Comparison of ENCODE assay signal across 27 mouse cellular contexts in genomic region chr6:88319735-88320134, GRCm38 (mm10).
DNase-seq lines count a peak whose midpoint lies in the region; ATAC-seq lines count a peak whose summit lies in the region.
"Had no signal": no experiment of that assay in that cellular context is flagged by ENCODE, and none has a peak within 500 bp of the region (broad histone marks: within the 10 kb centered on the region; RNA-seq: fewer than 3 reads in every experiment).

No protein-coding gene starts in this region.

- no peak for ATAC-seq in forebrain, embryonic 11.5 days (replicated peaks; ENCODE audit: low FRiP score)
- no peak for ATAC-seq in forebrain, embryonic 12.5 days (ENCODE audit: low FRiP score)
- no peak for ATAC-seq in midbrain, embryonic 11.5 days (ENCODE audit: low FRiP score)
- no peak for ATAC-seq in midbrain, embryonic 14.5 days (ENCODE audit: low FRiP score, low TSS enrichment)
- no peak for ATAC-seq in embryonic facial prominence, embryonic 13.5 days (ENCODE audit: insufficient number of reproducible peaks, insufficient read depth, low FRiP score, low TSS enrichment, low read depth)
- ATAC-seq: forebrain, embryonic 15.5 days; hindbrain, postnatal 0 days; intestine, embryonic 15.5 days had no signal

- no peaks in the 10 kb centered on the region for H3K4me1 ChIP-seq in forebrain, embryonic 11.5 days (replicated peaks; ENCODE audit: control insufficient read depth, insufficient read depth, low read length)
- H3K4me1 ChIP-seq in forebrain, embryonic 12.5 days: no peaks in the 10 kb centered on the region
- no peaks in the 10 kb centered on the region; the same call in 1 of the 2 replicates for H3K4me1 ChIP-seq in midbrain, embryonic 11.5 days (ENCODE audit: control insufficient read depth, insufficient read depth, low read length)
- H3K4me1 ChIP-seq in midbrain, embryonic 14.5 days (ENCODE audit: control insufficient read depth, insufficient read depth, low read length): no peaks in the 10 kb centered on the region
- peaks cover 12% of the 10 kb centered on the region for H3K4me1 ChIP-seq in embryonic facial prominence, embryonic 13.5 days
- H3K4me1 ChIP-seq: forebrain, embryonic 15.5 days; midbrain, embryonic 12.5 days had no signal

- no peaks in the 10 kb centered on the region for H3K36me3 ChIP-seq in forebrain, embryonic 11.5 days (ENCODE audit: control insufficient read depth, insufficient read depth, low read length)
- no peaks in the 10 kb centered on the region for H3K36me3 ChIP-seq in forebrain, embryonic 12.5 days (replicated peaks)
- H3K36me3 ChIP-seq in midbrain, embryonic 11.5 days (ENCODE audit: control insufficient read depth, insufficient read depth, low read length): no peaks in the 10 kb centered on the region
- no peaks in the 10 kb centered on the region for H3K36me3 ChIP-seq in midbrain, embryonic 14.5 days (ENCODE audit: control insufficient read depth, insufficient read depth, low read length)
- H3K36me3 ChIP-seq in embryonic facial prominence, embryonic 13.5 days: no peaks in the 10 kb centered on the region
- H3K36me3 ChIP-seq: forebrain, embryonic 15.5 days; hindbrain, embryonic 12.5 days; intestine, embryonic 15.5 days; limb, embryonic 15.5 days; midbrain, embryonic 12.5 days; neural tube, embryonic 13.5 days had no signal

- no peak overlapping the region for H3K9ac ChIP-seq in forebrain, embryonic 11.5 days (ENCODE audit: low read length)
- H3K9ac ChIP-seq in forebrain, embryonic 12.5 days: no peak overlapping the region
- H3K9ac ChIP-seq in midbrain, embryonic 11.5 days (ENCODE audit: low read length): no peak overlapping the region
- no peak overlapping the region for H3K9ac ChIP-seq in midbrain, embryonic 14.5 days (replicated peaks; ENCODE audit: low read length)
- peak overlapping the region; percentile 41; the same call in 1 of the 2 replicates for H3K9ac ChIP-seq in embryonic facial prominence, embryonic 13.5 days
- H3K9ac ChIP-seq: forebrain, embryonic 15.5 days; hindbrain, embryonic 12.5 days; intestine, embryonic 15.5 days; limb, embryonic 15.5 days; liver, embryonic 14.5 days; lung, embryonic 14.5 days; midbrain, embryonic 12.5 days; neural tube, embryonic 13.5 days had no signal

- H3K27ac ChIP-seq in forebrain, embryonic 11.5 days (ENCODE audit: low read depth, low read length): no peak overlapping the region
- no peak overlapping the region for H3K27ac ChIP-seq in forebrain, embryonic 12.5 days
- H3K27ac ChIP-seq in midbrain, embryonic 11.5 days (ENCODE audit: low read depth, low read length): no peak overlapping the region
- H3K27ac ChIP-seq in midbrain, embryonic 14.5 days (replicated peaks; ENCODE audit: low read depth, low read length): no peak overlapping the region
- no peak overlapping the region for H3K27ac ChIP-seq in embryonic facial prominence, embryonic 13.5 days
- H3K27ac ChIP-seq: forebrain, embryonic 15.5 days; gastrocnemius, adult 2 months; heart, adult 2 months; hindbrain, embryonic 12.5 days; hindbrain, postnatal 0 days; intestine, embryonic 15.5 days; kidney, postnatal 0 days; limb, embryonic 15.5 days; liver, embryonic 14.5 days; midbrain, embryonic 12.5 days; neural tube, embryonic 13.5 days had no signal

- no peaks in the 10 kb centered on the region for H3K27me3 ChIP-seq in forebrain, embryonic 11.5 days (ENCODE audit: control insufficient read depth, insufficient read depth, low read length)
- no peaks in the 10 kb centered on the region for H3K27me3 ChIP-seq in forebrain, embryonic 12.5 days
- no peaks in the 10 kb centered on the region for H3K27me3 ChIP-seq in midbrain, embryonic 11.5 days (ENCODE audit: control insufficient read depth, insufficient read depth, low read length)
- H3K27me3 ChIP-seq in midbrain, embryonic 14.5 days (ENCODE audit: control insufficient read depth, insufficient read depth, low read length): no peaks in the 10 kb centered on the region
- no peaks in the 10 kb centered on the region for H3K27me3 ChIP-seq in embryonic facial prominence, embryonic 13.5 days
- H3K27me3 ChIP-seq: CH12.LX; forebrain, embryonic 15.5 days; hindbrain, embryonic 12.5 days; intestine, embryonic 15.5 days; limb, embryonic 15.5 days; midbrain, embryonic 12.5 days; neural tube, embryonic 13.5 days had no signal

- DNase-seq in forebrain, embryonic 11.5 days (ENCODE audit: low spot score): peak; percentile 36
- DNase-seq in midbrain, embryonic 11.5 days (ENCODE audit: low spot score, missing footprints): peak; percentile 73
- no peak for DNase-seq in midbrain, embryonic 14.5 days
- DNase-seq in cerebellum, postnatal 14 days: no peak
- DNase-seq: cerebellum, adult 18-20 months; cerebellum, postnatal 10 days; gastrocnemius, adult 2 months; heart, adult 2 months; heart, postnatal 14 days; kidney, adult 2 months; layer of hippocampus, postnatal 36 days; left cerebral cortex, postnatal 4 days; lung, embryonic 14.5 days; lung, postnatal 14 days; right cerebral cortex, postnatal 4 days had no signal

- H3K4me2 ChIP-seq in forebrain, embryonic 11.5 days (ENCODE audit: low read depth, low read length, severe bottlenecking): no peak overlapping the region
- no peak overlapping the region for H3K4me2 ChIP-seq in forebrain, embryonic 12.5 days
- H3K4me2 ChIP-seq in midbrain, embryonic 11.5 days: no peak overlapping the region
- H3K4me2 ChIP-seq in midbrain, embryonic 14.5 days (ENCODE audit: low read length): no peak overlapping the region
- H3K4me2 ChIP-seq in embryonic facial prominence, embryonic 13.5 days: no peak overlapping the region
- H3K4me2 ChIP-seq: forebrain, embryonic 15.5 days; hindbrain, embryonic 12.5 days; intestine, embryonic 15.5 days; limb, embryonic 15.5 days; lung, embryonic 14.5 days; midbrain, embryonic 12.5 days; neural tube, embryonic 13.5 days had no signal

- no peak overlapping the region for H3K4me3 ChIP-seq in forebrain, embryonic 11.5 days (ENCODE audit: low read depth, low read length)
- H3K4me3 ChIP-seq in forebrain, embryonic 12.5 days (replicated peaks): no peak overlapping the region
- no peak overlapping the region for H3K4me3 ChIP-seq in midbrain, embryonic 11.5 days (ENCODE audit: low read depth, low read length)
- H3K4me3 ChIP-seq in midbrain, embryonic 14.5 days (replicated peaks; ENCODE audit: low read depth, low read length): no peak overlapping the region
- no peak overlapping the region for H3K4me3 ChIP-seq in embryonic facial prominence, embryonic 13.5 days
- H3K4me3 ChIP-seq: forebrain, embryonic 15.5 days; gastrocnemius, adult 2 months; heart, adult 2 months; hindbrain, embryonic 12.5 days; intestine, embryonic 15.5 days; limb, embryonic 15.5 days; midbrain, embryonic 12.5 days; neural tube, embryonic 13.5 days had no signal

- 71% methylated on average over 1 of the region's 1 CpGs for WGBS in forebrain, embryonic 11.5 days
- 79% methylated on average over 1 of the region's 1 CpGs for WGBS in forebrain, embryonic 12.5 days
- 100% methylated on average over 1 of the region's 1 CpGs for WGBS in midbrain, embryonic 11.5 days
- 91% methylated on average over 1 of the region's 1 CpGs for WGBS in midbrain, embryonic 14.5 days
- WGBS in embryonic facial prominence, embryonic 13.5 days: 79% methylated on average over 1 of the region's 1 CpGs

- no peaks in the 10 kb centered on the region for H3K9me3 ChIP-seq in forebrain, embryonic 11.5 days (ENCODE audit: control insufficient read depth, low read length)
- H3K9me3 ChIP-seq in forebrain, embryonic 12.5 days: no peaks in the 10 kb centered on the region
- H3K9me3 ChIP-seq in midbrain, embryonic 11.5 days (ENCODE audit: control insufficient read depth, low read length): no peaks in the 10 kb centered on the region
- no peaks in the 10 kb centered on the region for H3K9me3 ChIP-seq in midbrain, embryonic 14.5 days (ENCODE audit: control insufficient read depth, low read length)
- H3K9me3 ChIP-seq in embryonic facial prominence, embryonic 13.5 days: no peaks in the 10 kb centered on the region
- H3K9me3 ChIP-seq: forebrain, embryonic 15.5 days; hindbrain, embryonic 12.5 days; intestine, embryonic 15.5 days; limb, embryonic 15.5 days; midbrain, embryonic 12.5 days; neural tube, embryonic 13.5 days had no signal

Comparison
In these comparisons a context has a peak if more than half of its experiments do, and no peak if none do; other contexts are left out.
1. DNase-seq: peak in forebrain, embryonic 11.5 days (single experiment) and midbrain, embryonic 11.5 days (single experiment); none in midbrain, embryonic 14.5 days (single experiment) and cerebellum, postnatal 14 days (0 of 2).